Mouse (Mus musculus) kidney, adult 10 weeks (tissue): ENCODE results near the gene Crtc1. TPM values are rescaled to one million over a fixed set of nuclear protein-coding genes. Genes with fewer than 3 reads are reported as not detected.

Source experiments
- polyA plus RNA-seq: library from polyadenylated mRNA; stranded (reverse); fragments of 350-450 nt; fragmentation: Illumina TruSeq; extraction: RNeasy Lipid Tissue Mini Kit (QIAGEN cat#74804); gene quantifications from one replicate; pipeline ENCODE4 v1.2.3, GENCODE M21; 2014; ENCODE audit warnings: low read depth, low replicate concordance

Gene Crtc1
- polyA plus RNA-seq = 0.93 TPM

GRCm38 (mm10) chr8:70439055-70439847 is at the start of gene Crtc1:
Crtc1 (minus strand) TSS chr8:70439579.

GRCm38 (mm10) chr8:70486941-70487520 is 47.7 kb upstream of the Crtc1 start, which contains the start of gene Tmem59l:
Tmem59l (minus strand) TSS chr8:70487358.

GRCm38 (mm10) chr8:70476333-70477268 is 37.2 kb upstream of the Crtc1 start, which contains the start of gene Klhl26:
Klhl26 (minus strand) TSS chr8:70476968.

GRCm38 (mm10) chr8:70373397-70374317 is 65.7 kb downstream of the Crtc1 start, which contains the start of gene Comp:
Comp (plus strand) TSS chr8:70373558.

GRCm38 (mm10) chr8:70353194-70353817 is 86.1 kb downstream of the Crtc1 start, which contains the start of gene Upf1:
Upf1 (minus strand) TSS chr8:70353278.

Other genes starting within 250 kb of the Crtc1 start
- gene Slc25a42, start 227.3 kb downstream of the Crtc1 start, polyA plus RNA-seq = 4.1 TPM
- 3.2 TPM for gene Sugp2, start 205.4 kb downstream of the Crtc1 start, polyA plus RNA-seq
- gene Armc6, start 205.1 kb downstream of the Crtc1 start, polyA plus RNA-seq = 0.93 TPM
- not detected for gene Homer3, start 156.8 kb downstream of the Crtc1 start, polyA plus RNA-seq
- gene Ddx49, start 137.1 kb downstream of the Crtc1 start, polyA plus RNA-seq = 2.9 TPM
- gene Cope, start 137.1 kb downstream of the Crtc1 start, polyA plus RNA-seq = 0.65 TPM
- not detected for gene Cers1, start 123.8 kb downstream of the Crtc1 start, polyA plus RNA-seq
- gene Gdf1, start 109.8 kb downstream of the Crtc1 start, polyA plus RNA-seq = not detected
- gene Upf1, start 86.3 kb downstream of the Crtc1 start, polyA plus RNA-seq = 1.9 TPM
- gene Comp, start 66.0 kb downstream of the Crtc1 start, polyA plus RNA-seq = not detected
- 2.1 TPM for gene Klhl26, start 37.4 kb upstream of the Crtc1 start, polyA plus RNA-seq
- not detected for gene Tmem59l, start 47.8 kb upstream of the Crtc1 start, polyA plus RNA-seq
- gene Crlf1, start 53.6 kb upstream of the Crtc1 start, polyA plus RNA-seq = not detected
- gene Rex1bd, start 67.2 kb upstream of the Crtc1 start, polyA plus RNA-seq = 0.77 TPM
- gene Uba52, start 71.2 kb upstream of the Crtc1 start, polyA plus RNA-seq = 2.4 TPM
- 2.8 TPM for gene Fkbp8, start 88.1 kb upstream of the Crtc1 start, polyA plus RNA-seq
- 9.4 TPM for gene Kxd1, start 88.4 kb upstream of the Crtc1 start, polyA plus RNA-seq
- gene Ell, start 99.9 kb upstream of the Crtc1 start, polyA plus RNA-seq = 0.32 TPM
- gene Isyna1, start 154.8 kb upstream of the Crtc1 start, polyA plus RNA-seq = not detected
- not detected for gene Ssbp4, start 169.3 kb upstream of the Crtc1 start, polyA plus RNA-seq
- not detected for gene Lrrc25, start 176.6 kb upstream of the Crtc1 start, polyA plus RNA-seq
- not detected for gene Gdf15, start 192.9 kb upstream of the Crtc1 start, polyA plus RNA-seq
- 45.6 TPM for gene Pgpep1, start 220.8 kb upstream of the Crtc1 start, polyA plus RNA-seq
- not detected for gene Lsm4, start 233.7 kb upstream of the Crtc1 start, polyA plus RNA-seq